ENCODE assay signal across 21 mouse cellular contexts in the genomic region with DNA sequence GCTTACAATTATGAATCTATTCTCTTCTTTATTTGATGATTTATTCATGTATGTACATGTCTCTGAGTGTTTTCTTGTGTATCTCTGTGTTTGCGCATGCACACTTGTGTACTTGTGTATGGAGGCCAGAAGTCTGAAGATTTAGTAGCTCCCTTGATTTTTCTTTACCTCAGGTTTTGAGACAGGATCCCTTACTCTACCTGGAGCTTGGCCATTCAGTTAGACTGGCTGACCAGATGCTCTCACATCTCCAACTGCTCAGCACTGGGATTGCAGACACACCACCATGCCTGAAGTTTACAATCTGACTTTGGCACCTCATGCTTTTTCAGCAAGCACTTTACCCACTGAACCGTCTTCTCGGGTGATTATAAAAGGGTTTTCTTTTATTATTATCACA.
"Had no signal": no experiment of that assay in that cellular context is flagged by ENCODE, and none has a peak within 500 bp of the region (broad histone marks: within the 10 kb centered on the region; RNA-seq: fewer than 3 reads in every experiment).

No protein-coding gene starts in this region.

- H3K9ac ChIP-seq: heart, embryonic 12.5 days; hindbrain, embryonic 12.5 days; hindbrain, embryonic 15.5 days; kidney, embryonic 15.5 days had no signal

- H3K4me3 ChIP-seq: gastrocnemius, adult 2 months; heart, embryonic 10.5 days; heart, embryonic 12.5 days; hindbrain, embryonic 10.5 days; hindbrain, embryonic 12.5 days; hindbrain, embryonic 15.5 days; kidney, embryonic 15.5 days had no signal

- ATAC-seq: hindbrain, postnatal 0 days; intestine, embryonic 16.5 days had no signal

- H3K9me3 ChIP-seq: heart, embryonic 10.5 days; heart, embryonic 12.5 days; hindbrain, embryonic 10.5 days; hindbrain, embryonic 12.5 days; hindbrain, embryonic 15.5 days; kidney, embryonic 15.5 days had no signal

- H3K27me3 ChIP-seq: heart, embryonic 12.5 days; hindbrain, embryonic 12.5 days; hindbrain, embryonic 15.5 days had no signal

- H3K4me2 ChIP-seq: heart, embryonic 12.5 days; hindbrain, embryonic 12.5 days; hindbrain, embryonic 15.5 days; kidney, embryonic 15.5 days had no signal

- H3K4me1 ChIP-seq: heart, embryonic 10.5 days; heart, embryonic 12.5 days; hindbrain, embryonic 12.5 days; hindbrain, embryonic 15.5 days; kidney, embryonic 15.5 days had no signal

- H3K36me3 ChIP-seq: heart, embryonic 10.5 days; heart, embryonic 12.5 days; hindbrain, embryonic 10.5 days; hindbrain, embryonic 12.5 days; hindbrain, embryonic 15.5 days; kidney, embryonic 15.5 days had no signal

- DNase-seq: gastrocnemius, adult 2 months; gastrocnemius, postnatal 10 days; gastrocnemius, postnatal 25 days; heart, postnatal 10 days; heart, postnatal 4 days; kidney, adult 11 months; kidney, adult 2 months; kidney, adult 9 months; kidney, postnatal 14 days; kidney, postnatal 36 days; layer of hippocampus, adult 9-11 months; layer of hippocampus, postnatal 36 days had no signal

- H3K27ac ChIP-seq: gastrocnemius, adult 2 months; heart, embryonic 10.5 days; hindbrain, embryonic 10.5 days; hindbrain, embryonic 12.5 days; hindbrain, embryonic 15.5 days; hindbrain, postnatal 0 days; kidney, embryonic 15.5 days; kidney, postnatal 0 days had no signal
